Mouse (Mus musculus): ENCODE measurements around the gene Fam189a1. TPM values are rescaled to one million over a fixed set of nuclear protein-coding genes. Genes with fewer than 3 reads are reported as not detected.

Gene Fam189a1
- polyA plus RNA-seq, 1 experiment from 2014 or later: 0.54 TPM

DNA sequence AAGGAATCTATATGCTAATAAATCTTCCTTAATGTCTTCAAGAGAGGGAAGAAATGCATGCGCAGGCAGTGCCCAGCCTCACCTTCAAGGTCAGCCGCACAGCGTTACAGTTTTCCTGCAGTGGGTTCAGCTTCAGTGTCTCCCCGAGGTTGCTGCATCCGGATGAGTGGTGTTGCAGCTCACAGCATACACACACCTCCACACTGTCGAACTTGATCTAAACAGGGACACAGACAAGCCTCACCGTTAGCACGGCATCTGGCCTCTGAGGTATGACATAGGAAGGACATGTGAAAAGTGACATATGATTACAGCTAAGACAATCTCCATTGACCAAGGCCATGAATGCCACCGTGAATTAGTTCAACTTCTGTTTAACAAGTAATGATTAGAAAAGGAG is 336.7 kb downstream of the Fam189a1 start:
- no peak overlapping the region for H3K9ac ChIP-seq (replicated peaks; ENCODE audit: low read depth, low read length)
- no peaks in the 10 kb centered on the region for H3K4me1 ChIP-seq (ENCODE audit: control insufficient read depth, insufficient read depth, low read length)
- no peak overlapping the region for H3K4me3 ChIP-seq (ENCODE audit: low read depth, low read length)
- 62% methylated on average over 9 of the region's 9 CpGs for WGBS
- H3K27me3 ChIP-seq (ENCODE audit: control insufficient read depth, insufficient read depth, low read length): no peaks in the 10 kb centered on the region
- H3K36me3 ChIP-seq (ENCODE audit: control insufficient read depth, insufficient read depth, low read length): no peaks in the 10 kb centered on the region
- no peak for ATAC-seq (ENCODE audit: insufficient number of reproducible peaks, insufficient read depth, low FRiP score, low read depth)
- no peak overlapping the region for H3K27ac ChIP-seq (ENCODE audit: low read length)
- no peak overlapping the region for H3K4me2 ChIP-seq (replicated peaks; ENCODE audit: low read depth, low read length)
- no peaks in the 10 kb centered on the region for H3K9me3 ChIP-seq (ENCODE audit: control insufficient read depth, low read depth, low read length)

DNA sequence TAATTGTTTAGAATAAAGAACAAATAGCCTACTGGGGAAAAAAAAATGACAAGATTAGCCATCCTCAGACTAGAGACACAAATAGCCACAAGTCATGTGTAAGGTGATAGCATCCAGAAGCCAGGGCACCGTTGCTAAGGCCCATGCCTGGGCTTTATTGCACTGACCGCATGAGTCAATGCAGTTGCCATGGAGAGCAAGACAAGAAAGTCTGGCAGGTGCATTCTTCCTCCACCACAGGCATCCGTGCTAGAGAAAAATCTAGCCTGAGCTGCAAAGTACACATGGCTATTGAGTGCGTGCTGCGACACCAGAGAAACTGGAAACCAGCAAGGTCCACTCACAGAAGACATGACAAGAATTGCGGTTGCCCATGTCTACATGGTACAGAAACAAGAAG is 347.5 kb downstream of the Fam189a1 start:
- ATAC-seq (ENCODE audit: insufficient number of reproducible peaks, insufficient read depth, low FRiP score, low read depth): no peak
- H3K4me3 ChIP-seq (ENCODE audit: low read depth, low read length): no peak overlapping the region
- H3K4me1 ChIP-seq (ENCODE audit: control insufficient read depth, insufficient read depth, low read length): no peaks in the 10 kb centered on the region
- 64% methylated on average over 6 of the region's 6 CpGs for WGBS
- no peaks in the 10 kb centered on the region for H3K36me3 ChIP-seq (ENCODE audit: control insufficient read depth, insufficient read depth, low read length)
- no peaks in the 10 kb centered on the region for H3K27me3 ChIP-seq (ENCODE audit: control insufficient read depth, insufficient read depth, low read length)
- H3K9ac ChIP-seq (replicated peaks; ENCODE audit: low read depth, low read length): no peak overlapping the region
- no peak overlapping the region for H3K27ac ChIP-seq (ENCODE audit: low read length)
- no peaks in the 10 kb centered on the region for H3K9me3 ChIP-seq (ENCODE audit: control insufficient read depth, low read depth, low read length)
- no peak overlapping the region for H3K4me2 ChIP-seq (replicated peaks; ENCODE audit: low read depth, low read length)

DNA sequence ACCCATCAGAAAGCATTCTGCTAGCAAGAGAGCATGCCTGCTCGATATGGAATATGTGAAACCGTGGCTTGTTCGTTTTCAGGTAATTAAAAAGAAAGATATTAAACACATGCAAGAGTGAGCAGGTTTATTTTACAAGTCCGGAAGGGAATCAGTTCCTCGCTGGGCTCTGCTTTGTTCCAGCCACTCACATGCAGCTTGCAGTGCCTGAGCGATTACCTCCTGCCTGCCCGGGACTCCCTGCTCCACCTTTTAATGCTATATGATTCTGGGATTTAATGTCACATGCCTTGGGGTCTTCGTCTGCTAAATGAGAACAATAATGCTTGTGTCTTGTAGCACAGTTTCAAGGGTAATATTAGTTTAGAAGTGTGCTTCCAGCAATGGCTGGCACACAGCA is 351.3 kb downstream of the Fam189a1 start:
- ATAC-seq (ENCODE audit: insufficient number of reproducible peaks, insufficient read depth, low FRiP score, low read depth): no peak
- WGBS: 82% methylated on average over 8 of the region's 8 CpGs
- Histone ChIP-seq H3K4me3 (ENCODE audit: low read depth, low read length) (no peak overlapping the region), H3K9me3 (ENCODE audit: control insufficient read depth, low read depth, low read length) (no peaks in the 10 kb centered on the region), H3K4me1 (ENCODE audit: control insufficient read depth, insufficient read depth, low read length) (no peaks in the 10 kb centered on the region), H3K36me3 (ENCODE audit: control insufficient read depth, insufficient read depth, low read length) (no peaks in the 10 kb centered on the region), H3K9ac (replicated peaks; ENCODE audit: low read depth, low read length) (no peak overlapping the region), H3K4me2 (replicated peaks; ENCODE audit: low read depth, low read length) (no peak overlapping the region), H3K27me3 (ENCODE audit: control insufficient read depth, insufficient read depth, low read length) (no peaks in the 10 kb centered on the region), H3K27ac (ENCODE audit: low read length) (no peak overlapping the region)

DNA sequence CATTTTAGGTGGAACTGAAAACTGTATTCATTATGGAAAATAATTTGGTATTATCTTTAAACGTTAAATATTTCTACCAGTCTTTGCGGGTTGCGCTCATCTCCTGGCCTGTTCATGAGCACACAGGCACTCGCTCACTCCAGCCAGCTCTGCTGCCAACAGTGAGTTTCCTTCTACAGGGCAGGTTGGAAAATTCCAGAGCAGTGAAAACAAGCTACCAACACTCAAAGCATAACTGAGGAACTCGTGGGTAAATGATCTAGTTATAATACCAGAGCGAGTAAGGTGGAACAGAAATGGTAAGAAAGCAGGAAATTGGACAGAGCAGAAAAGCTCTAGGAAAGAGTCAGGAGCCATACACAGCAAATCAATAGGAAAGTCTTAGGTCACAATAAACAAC is 360.8 kb downstream of the Fam189a1 start:
- H3K27me3 ChIP-seq (ENCODE audit: control insufficient read depth, insufficient read depth, low read length): no peaks in the 10 kb centered on the region
- H3K9ac ChIP-seq (replicated peaks; ENCODE audit: low read depth, low read length): no peak overlapping the region
- ATAC-seq (ENCODE audit: insufficient number of reproducible peaks, insufficient read depth, low FRiP score, low read depth): no peak
- no peaks in the 10 kb centered on the region for H3K36me3 ChIP-seq (ENCODE audit: control insufficient read depth, insufficient read depth, low read length)
- 77% methylated on average over 6 of the region's 6 CpGs for WGBS
- no peaks in the 10 kb centered on the region for H3K4me1 ChIP-seq (ENCODE audit: control insufficient read depth, insufficient read depth, low read length)
- no peak overlapping the region for H3K4me3 ChIP-seq (ENCODE audit: low read depth, low read length)
- H3K4me2 ChIP-seq (replicated peaks; ENCODE audit: low read depth, low read length): no peak overlapping the region
- no peaks in the 10 kb centered on the region for H3K9me3 ChIP-seq (ENCODE audit: control insufficient read depth, low read depth, low read length)
- H3K27ac ChIP-seq (ENCODE audit: low read length): no peak overlapping the region

DNA sequence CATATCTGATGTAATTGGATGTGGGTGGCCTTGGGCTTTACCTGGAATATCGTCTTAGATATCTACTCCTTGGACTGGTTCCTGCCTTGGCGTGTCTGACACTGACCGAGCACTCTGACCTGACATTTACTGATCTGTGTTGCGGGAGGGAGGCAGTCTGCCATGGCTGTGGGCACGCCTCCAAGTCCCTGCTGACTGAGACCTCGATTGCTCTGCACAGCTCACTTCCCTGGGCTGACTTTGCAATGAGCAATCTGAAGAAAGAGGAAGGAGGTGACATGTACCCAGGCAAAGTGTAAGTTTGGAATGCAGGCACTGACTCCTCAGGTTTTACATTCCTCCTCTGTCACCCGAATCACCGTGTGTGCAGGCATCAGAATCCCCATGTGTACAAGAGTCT is 364.3 kb downstream of the Fam189a1 start:
- Histone ChIP-seq H3K27me3 (ENCODE audit: control insufficient read depth, insufficient read depth, low read length) (no peaks in the 10 kb centered on the region), H3K4me2 (replicated peaks; ENCODE audit: low read depth, low read length) (no peak overlapping the region), H3K9ac (replicated peaks; ENCODE audit: low read depth, low read length) (no peak overlapping the region), H3K4me3 (ENCODE audit: low read depth, low read length) (no peak overlapping the region), H3K27ac (ENCODE audit: low read length) (no peak overlapping the region), H3K36me3 (ENCODE audit: control insufficient read depth, insufficient read depth, low read length) (no peaks in the 10 kb centered on the region), H3K4me1 (ENCODE audit: control insufficient read depth, insufficient read depth, low read length) (no peaks in the 10 kb centered on the region), H3K9me3 (ENCODE audit: control insufficient read depth, low read depth, low read length) (no peaks in the 10 kb centered on the region)
- WGBS: 56% methylated on average over 8 of the region's 8 CpGs
- ATAC-seq (ENCODE audit: insufficient number of reproducible peaks, insufficient read depth, low FRiP score, low read depth): no peak

DNA sequence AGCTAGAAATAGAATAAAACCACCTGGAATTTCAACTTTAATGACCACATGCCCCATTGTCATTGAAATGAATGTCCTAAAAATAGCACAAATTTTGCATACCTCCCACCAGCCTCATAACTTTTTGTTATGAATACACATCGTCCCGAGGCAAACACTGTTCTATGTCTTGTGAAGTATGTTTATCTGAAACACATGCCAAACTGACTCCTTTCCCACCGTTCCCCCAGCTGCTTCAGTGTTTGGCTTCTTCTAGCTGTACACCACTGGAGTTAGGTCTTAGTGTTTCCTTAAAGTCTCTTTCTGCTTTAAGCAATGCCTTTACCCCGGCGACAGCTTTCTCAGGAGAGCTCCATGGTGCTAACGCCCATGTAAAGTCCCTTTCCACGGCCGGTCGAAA is 365.2 kb downstream of the Fam189a1 start:
- H3K4me1 ChIP-seq (ENCODE audit: control insufficient read depth, insufficient read depth, low read length): no peaks in the 10 kb centered on the region
- 66% methylated on average over 9 of the region's 9 CpGs for WGBS
- ATAC-seq (ENCODE audit: insufficient number of reproducible peaks, insufficient read depth, low FRiP score, low read depth): no peak
- H3K9ac ChIP-seq (replicated peaks; ENCODE audit: low read depth, low read length): no peak overlapping the region
- H3K4me3 ChIP-seq (ENCODE audit: low read depth, low read length): no peak overlapping the region
- no peak overlapping the region for H3K4me2 ChIP-seq (replicated peaks; ENCODE audit: low read depth, low read length)
- H3K27me3 ChIP-seq (ENCODE audit: control insufficient read depth, insufficient read depth, low read length): no peaks in the 10 kb centered on the region
- H3K27ac ChIP-seq (ENCODE audit: low read length): no peak overlapping the region
- no peaks in the 10 kb centered on the region for H3K36me3 ChIP-seq (ENCODE audit: control insufficient read depth, insufficient read depth, low read length)
- no peaks in the 10 kb centered on the region for H3K9me3 ChIP-seq (ENCODE audit: control insufficient read depth, low read depth, low read length)

DNA sequence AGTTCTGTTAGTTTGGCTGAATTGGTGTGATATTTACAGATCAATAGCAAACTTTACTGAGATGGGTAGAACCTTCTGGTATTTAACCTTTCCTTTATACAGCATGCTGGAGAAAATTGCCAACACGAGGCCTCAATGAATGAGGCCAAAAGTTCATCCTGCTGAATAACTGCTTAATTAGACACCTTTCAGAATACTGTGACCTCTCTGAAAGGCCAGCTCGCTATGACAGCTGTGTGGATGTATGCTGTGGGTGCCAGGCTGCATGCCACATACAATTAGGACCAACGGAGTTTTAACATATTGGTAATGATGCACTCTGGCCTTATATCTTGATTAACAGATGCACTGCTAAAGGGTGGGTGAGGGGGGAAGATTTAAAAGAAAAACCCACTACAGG is 371.3 kb downstream of the Fam189a1 start:
- H3K27ac ChIP-seq (ENCODE audit: low read length): no peak overlapping the region
- H3K9ac ChIP-seq (replicated peaks; ENCODE audit: low read depth, low read length): no peak overlapping the region
- no peaks in the 10 kb centered on the region for H3K4me1 ChIP-seq (ENCODE audit: control insufficient read depth, insufficient read depth, low read length)
- no peaks in the 10 kb centered on the region for H3K36me3 ChIP-seq (ENCODE audit: control insufficient read depth, insufficient read depth, low read length)
- WGBS: 60% methylated on average over 3 of the region's 3 CpGs
- no peaks in the 10 kb centered on the region for H3K9me3 ChIP-seq (ENCODE audit: control insufficient read depth, low read depth, low read length)
- H3K27me3 ChIP-seq (ENCODE audit: control insufficient read depth, insufficient read depth, low read length): no peaks in the 10 kb centered on the region
- no peak overlapping the region for H3K4me3 ChIP-seq (ENCODE audit: low read depth, low read length)
- no peak for ATAC-seq (ENCODE audit: insufficient number of reproducible peaks, insufficient read depth, low FRiP score, low read depth)
- no peak overlapping the region for H3K4me2 ChIP-seq (replicated peaks; ENCODE audit: low read depth, low read length)

DNA sequence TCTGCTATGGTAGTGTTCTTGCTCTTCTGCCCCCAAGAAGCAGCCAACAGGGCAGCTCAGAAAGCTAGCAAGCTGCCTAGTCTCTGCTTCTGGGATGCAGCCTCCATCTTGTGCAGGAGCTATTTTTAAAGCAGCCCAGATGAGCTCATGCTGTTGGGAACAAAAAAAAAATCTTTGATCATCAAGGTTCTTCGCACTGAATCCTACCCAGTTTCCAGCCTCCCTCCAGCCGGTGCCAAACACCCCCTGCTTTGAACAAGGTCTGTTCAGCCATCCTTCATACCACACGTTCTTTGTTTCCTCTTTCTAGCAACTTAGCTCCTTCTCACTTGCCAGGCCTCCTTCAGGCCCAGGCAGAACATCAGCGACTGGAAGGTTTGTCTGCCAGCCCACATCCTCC is 376.9 kb downstream of the Fam189a1 start:
- no peak for ATAC-seq (ENCODE audit: insufficient number of reproducible peaks, insufficient read depth, low FRiP score, low read depth)

DNA sequence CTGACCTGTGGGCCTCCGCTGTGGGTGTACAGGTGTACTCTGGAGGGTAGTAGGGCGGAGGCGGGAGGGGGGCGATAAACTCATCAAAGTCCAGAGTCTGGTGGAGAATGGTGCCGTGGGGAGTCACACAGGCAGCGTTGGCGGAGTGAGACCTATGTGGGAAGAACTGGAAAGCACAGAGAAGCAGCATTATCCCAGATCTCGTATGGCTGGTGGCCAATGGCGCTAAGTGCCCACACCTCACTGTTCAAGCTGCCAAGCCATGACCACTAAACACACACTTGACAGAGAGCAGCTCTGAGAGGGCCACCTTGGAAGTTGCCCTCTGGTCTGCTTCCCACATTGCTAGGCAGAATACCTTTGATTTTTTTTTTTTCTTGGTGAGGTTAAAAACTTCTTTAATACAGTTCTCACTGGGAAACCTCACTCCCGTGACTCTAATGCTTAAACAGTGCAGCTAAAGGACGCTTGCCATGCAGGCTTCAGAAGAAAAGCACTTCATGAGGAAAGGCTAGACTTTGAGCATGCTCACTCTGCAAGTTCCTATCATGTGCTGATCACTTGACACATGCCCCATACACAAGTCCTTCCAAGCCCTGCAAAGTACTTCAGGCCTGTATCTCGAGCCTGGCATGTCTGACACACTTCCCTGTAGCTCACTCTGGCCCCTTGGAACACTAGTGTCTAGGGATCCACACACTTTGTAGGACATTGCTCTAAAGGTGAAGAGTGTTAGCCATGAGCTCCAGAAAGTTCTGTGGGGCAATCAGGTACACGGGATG is 379.5 kb downstream of the Fam189a1 start:
- ATAC-seq (ENCODE audit: insufficient number of reproducible peaks, insufficient read depth, low FRiP score, low read depth): no peak
- no peaks in the 10 kb centered on the region for H3K9me3 ChIP-seq (ENCODE audit: control insufficient read depth, low read depth, low read length)
- no peaks in the 10 kb centered on the region for H3K27me3 ChIP-seq (ENCODE audit: control insufficient read depth, insufficient read depth, low read length)
- 85% methylated on average over 13 of the region's 13 CpGs for WGBS
- no peak overlapping the region for H3K4me2 ChIP-seq (replicated peaks; ENCODE audit: low read depth, low read length)
- H3K27ac ChIP-seq (ENCODE audit: low read length): no peak overlapping the region
- no peaks in the 10 kb centered on the region for H3K36me3 ChIP-seq (ENCODE audit: control insufficient read depth, insufficient read depth, low read length)
- H3K4me1 ChIP-seq (ENCODE audit: control insufficient read depth, insufficient read depth, low read length): no peaks in the 10 kb centered on the region
- H3K4me3 ChIP-seq (ENCODE audit: low read depth, low read length): no peak overlapping the region
- H3K9ac ChIP-seq (replicated peaks; ENCODE audit: low read depth, low read length): no peak overlapping the region

More for the DNA sequence above, 376.9 kb downstream of the Fam189a1 start:
- H3K9me3 ChIP-seq (ENCODE audit: control insufficient read depth, low read depth, low read length): no peaks in the 10 kb centered on the region
- no peaks in the 10 kb centered on the region for H3K27me3 ChIP-seq (ENCODE audit: control insufficient read depth, insufficient read depth, low read length)
- 73% methylated on average over 4 of the region's 4 CpGs for WGBS
- no peak overlapping the region for H3K4me2 ChIP-seq (replicated peaks; ENCODE audit: low read depth, low read length)
- no peaks in the 10 kb centered on the region for H3K36me3 ChIP-seq (ENCODE audit: control insufficient read depth, insufficient read depth, low read length)
- no peak overlapping the region for H3K9ac ChIP-seq (replicated peaks; ENCODE audit: low read depth, low read length)
- H3K27ac ChIP-seq (ENCODE audit: low read length): no peak overlapping the region
- no peak overlapping the region for H3K4me3 ChIP-seq (ENCODE audit: low read depth, low read length)
- H3K4me1 ChIP-seq (ENCODE audit: control insufficient read depth, insufficient read depth, low read length): no peaks in the 10 kb centered on the region
